Mouse (Mus musculus) intestine, embryonic 14.5 days (tissue): ENCODE measurements around the gene Slc28a3. TPM values are rescaled to one million over a fixed set of nuclear protein-coding genes. Genes with fewer than 3 reads are reported as not detected.

Experiments used
- ATAC-seq: fragments of 200-750 bp; cut with Nextera tagmentation; replicated peaks from 2 replicates; pipeline ENCODE4 v1.8.0; 2017; ENCODE audit warnings: low read depth, moderate number of reproducible peaks, moderate TSS enrichment, moderate library complexity; ENCODE audit not compliant: low FRiP score, low TSS enrichment
- DNase-seq: peaks from one replicate; pipeline ENCODE4 v3.0.0-alpha.2; 2018; ENCODE audit warnings: low spot score
- H3K27ac ChIP-seq: fragments of 300-500 bp; sonication (generic); 2 replicates; pipeline ENCODE4 v1.5.1; 2014; ENCODE audit warnings: low read depth, mild to moderate bottlenecking, control low read depth
- H3K27me3 ChIP-seq: fragments of 300-500 bp; sonication (generic); replicated peaks from 2 replicates; pipeline ENCODE4 v1.6.1; 2014; ENCODE audit warnings: low read length, control low read depth; ENCODE audit not compliant: control insufficient read depth, insufficient read depth
- H3K36me3 ChIP-seq: fragments of 300-500 bp; sonication (generic); 2 replicates; pipeline ENCODE4 v1.6.1; 2014; ENCODE audit warnings: low read length, control low read depth; ENCODE audit not compliant: control insufficient read depth, insufficient read depth
- H3K4me1 ChIP-seq: fragments of 300-500 bp; sonication (generic); replicated peaks from 2 replicates; pipeline ENCODE4 v1.6.1; 2014; ENCODE audit warnings: low read length, control low read depth, mixed read lengths; ENCODE audit not compliant: control insufficient read depth, insufficient read depth
- H3K4me2 ChIP-seq: fragments of 300-500 bp; sonication (generic); 2 replicates; pipeline ENCODE4 v1.6.1; 2014; ENCODE audit warnings: low read length
- H3K4me3 ChIP-seq: fragments of 300-500 bp; sonication (generic); 2 replicates; pipeline ENCODE4 v1.5.1; 2014; ENCODE audit warnings: low read depth, low read length, control low read depth, mixed read lengths
- H3K9ac ChIP-seq: fragments of 300-500 bp; sonication (generic); 2 replicates; pipeline ENCODE4 v1.6.1; 2014; ENCODE audit warnings: mild to moderate bottlenecking, low read length
- H3K9me3 ChIP-seq: fragments of 300-500 bp; sonication (generic); 2 replicates; pipeline ENCODE4 v1.6.1; 2016; ENCODE audit warnings: low read length, control low read depth; ENCODE audit not compliant: control insufficient read depth
- WGBS: fragments of 180-500 bp; shearing (Covaris S2); extraction: QIAGEN DNeasy Blood & Tissue Kit; methylation state at CpG from one replicate; pipeline ENCODE4 v1.1.7; 2014; 5-methylcytosine and 5-hydroxymethylcytosine counted together
- polyA plus RNA-seq: library from polyadenylated mRNA; unstranded; fragments of >200 nt; fragmentation: Nextera tagmentation; extraction: Ambion mirVana; gene quantifications from 2 replicates; pipeline ENCODE4 v1.2.1, GENCODE M21; 2014

The Slc28a3 gene
- polyA plus RNA-seq, 1 experiment from 2014 or later: 0.61 TPM

GRCm38 (mm10) chr13:58590630-58591029, 20.0 kb downstream of the Slc28a3 start:
- H3K9ac ChIP-seq: no peak overlapping the region
- H3K27ac ChIP-seq: no peak overlapping the region
- DNase-seq (peak; percentile 68), ATAC-seq (no peak)
- H3K9me3 ChIP-seq: no peaks in the 10 kb centered on the region
- WGBS: 41% methylated on average over 6 of the region's 6 CpGs
- no peaks in the 10 kb centered on the region for H3K36me3 ChIP-seq
- 0 out of 2 replicates have a peak, but pooled peaks cover 6% of the 10 kb centered on the region for H3K4me1 ChIP-seq
- no peak overlapping the region for H3K4me3 ChIP-seq
- no peaks in the 10 kb centered on the region for H3K27me3 ChIP-seq
- H3K4me2 ChIP-seq: no peak overlapping the region

GRCm38 (mm10) chr13:58589517-58589858, 21.2 kb downstream of the Slc28a3 start:
- H3K36me3 ChIP-seq: no peaks in the 10 kb centered on the region
- peak overlapping the region; percentile 27; the same call in 1 of the 2 replicates for H3K9ac ChIP-seq
- DNase-seq: peak; percentile 91
- peak overlapping the region; percentile 16; the same call in 1 of the 2 replicates for H3K27ac ChIP-seq
- no peaks in the 10 kb centered on the region for H3K9me3 ChIP-seq
- peak overlapping the region; percentile 37 for H3K4me2 ChIP-seq
- H3K4me3 ChIP-seq: 0 out of 2 replicates have a peak overlapping the region, but pooled peaks have one; percentile 11
- whole genome bisulfite sequencing: 6% methylated on average over 9 of the region's 9 CpGs
- H3K4me1 ChIP-seq: 0 out of 2 replicates have a peak, but pooled peaks cover 6% of the 10 kb centered on the region
- 0 out of 2 replicates have a peak, but pooled peaks have one; percentile 12 for ATAC-seq
- no peaks in the 10 kb centered on the region for H3K27me3 ChIP-seq

- no peaks in the 10 kb centered on the region for H3K27me3 ChIP-seq
- 0 out of 2 replicates have a peak, but pooled peaks cover 6% of the 10 kb centered on the region for H3K4me1 ChIP-seq
- no peaks in the 10 kb centered on the region for H3K9me3 ChIP-seq
- peak overlapping the region; percentile 16; the same call in 1 of the 2 replicates for H3K27ac ChIP-seq
- peak overlapping the region; percentile 37 for H3K4me2 ChIP-seq
- peak overlapping the region; percentile 27; the same call in 1 of the 2 replicates for H3K9ac ChIP-seq
- peak overlapping the region; percentile 11; the same call in 1 of the 2 replicates for H3K4me3 ChIP-seq
- DNase-seq (no peak), ATAC-seq (no peak)
- H3K36me3 ChIP-seq: no peaks in the 10 kb centered on the region
- 57% methylated on average over 15 of the region's 15 CpGs for WGBS
Observed at GRCm38 (mm10) chr13:58588655-58589516, 21.8 kb downstream of the Slc28a3 start.

DNA sequence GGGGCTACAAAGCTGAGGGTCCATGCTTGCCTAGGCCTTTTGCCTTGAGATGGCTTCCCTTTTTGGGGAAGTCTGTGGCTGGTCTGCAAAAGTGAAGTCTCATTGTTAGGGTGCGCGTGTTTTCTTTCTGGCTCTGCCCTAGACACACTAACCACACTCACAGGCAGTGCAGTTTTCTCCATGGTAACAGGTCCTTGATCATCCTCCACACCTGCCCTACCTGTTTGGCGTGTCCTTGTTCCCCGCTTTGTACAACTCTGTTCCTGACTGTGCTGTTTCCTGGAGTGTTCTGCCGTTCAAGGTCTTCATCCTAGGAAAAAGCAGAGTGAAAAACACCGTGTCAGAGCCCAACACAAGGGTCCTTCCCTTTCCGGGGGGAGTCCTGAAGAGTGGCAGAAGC, 22.7 kb downstream of the Slc28a3 start:
- ATAC-seq: peak; percentile 53; the same call in 1 of the 2 replicates
- Histone ChIP-seq H3K4me1 (0 out of 2 replicates have a peak, but pooled peaks cover 6% of the 10 kb centered on the region), H3K9me3 (no peaks in the 10 kb centered on the region), H3K4me3 (no peak overlapping the region), H3K4me2 (no peak overlapping the region), H3K36me3 (no peaks in the 10 kb centered on the region), H3K9ac (no peak overlapping the region), H3K27me3 (no peaks in the 10 kb centered on the region), H3K27ac (no peak overlapping the region)
- 65% methylated on average over 7 of the region's 7 CpGs for WGBS
- peak; percentile 57 for DNase-seq

GRCm38 (mm10) chr13:58566181-58566580, 44.5 kb downstream of the Slc28a3 start:
- Histone ChIP-seq H3K9me3 (no peaks in the 10 kb centered on the region), H3K36me3 (no peaks in the 10 kb centered on the region), H3K27ac (no peak overlapping the region), H3K27me3 (no peaks in the 10 kb centered on the region), H3K4me3 (no peak overlapping the region), H3K9ac (no peak overlapping the region), H3K4me1 (no peaks in the 10 kb centered on the region), H3K4me2 (no peak overlapping the region)
- ATAC-seq (no peak), DNase-seq (no peak)
- 93% methylated on average over 9 of the region's 9 CpGs for WGBS

GRCm38 (mm10) chr13:58560497-58561138, 50.1 kb downstream of the Slc28a3 start:
- Histone ChIP-seq H3K4me1 (no peaks in the 10 kb centered on the region), H3K36me3 (no peaks in the 10 kb centered on the region), H3K9me3 (no peaks in the 10 kb centered on the region), H3K4me2 (no peak overlapping the region), H3K27me3 (no peaks in the 10 kb centered on the region), H3K27ac (no peak overlapping the region), H3K9ac (no peak overlapping the region), H3K4me3 (no peak overlapping the region)
- ATAC-seq (no peak), DNase-seq (no peak)
- WGBS: 74% methylated on average over 15 of the region's 15 CpGs

- Histone ChIP-seq H3K36me3 (no peaks in the 10 kb centered on the region), H3K4me3 (no peak overlapping the region), H3K9me3 (no peaks in the 10 kb centered on the region), H3K27me3 (no peaks in the 10 kb centered on the region), H3K9ac (no peak overlapping the region), H3K4me1 (no peaks in the 10 kb centered on the region), H3K27ac (no peak overlapping the region), H3K4me2 (no peak overlapping the region)
- WGBS: 80% methylated on average over 12 of the region's 12 CpGs
- DNase-seq (no peak), ATAC-seq (no peak)
Observed at GRCm38 (mm10) chr13:58558216-58558615, 52.5 kb downstream of the Slc28a3 start.

DNA sequence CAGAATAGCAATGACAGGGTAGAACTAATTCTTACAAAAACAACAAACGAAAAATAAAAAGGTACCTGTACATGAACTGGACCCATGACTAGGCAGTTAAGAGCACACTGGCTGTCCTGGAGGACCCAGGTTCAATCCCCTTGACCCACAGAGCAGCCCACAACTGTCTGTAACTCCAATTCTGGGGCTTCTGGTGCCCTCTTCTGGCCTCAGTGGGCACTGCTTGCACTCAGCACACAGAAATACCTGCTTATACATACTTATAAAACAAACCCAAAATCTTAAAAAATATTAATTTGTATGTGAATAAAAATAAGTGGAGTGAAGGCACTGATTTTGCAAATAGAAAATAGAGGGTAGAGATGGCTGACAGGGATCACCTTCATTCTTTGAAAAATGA, 54.7 kb downstream of the Slc28a3 start:
- H3K27me3 ChIP-seq: no peaks in the 10 kb centered on the region
- H3K4me2 ChIP-seq: no peak overlapping the region
- H3K36me3 ChIP-seq: no peaks in the 10 kb centered on the region
- ATAC-seq (no peak), DNase-seq (no peak)
- H3K9me3 ChIP-seq: no peaks in the 10 kb centered on the region
- 68% methylated on average over 1 of the region's 1 CpGs for WGBS
- no peaks in the 10 kb centered on the region for H3K4me1 ChIP-seq
- no peak overlapping the region for H3K9ac ChIP-seq
- no peak overlapping the region for H3K4me3 ChIP-seq
- no peak overlapping the region for H3K27ac ChIP-seq
